Mouse (Mus musculus): ENCODE measurements at regions not wholly inside any gene's neighbourhood (a gene's known extent, or its start where the extent isn't known, plus 50 kb on each side); places are given as distances from the start of the nearest gene placed in this dataset.

DNA sequence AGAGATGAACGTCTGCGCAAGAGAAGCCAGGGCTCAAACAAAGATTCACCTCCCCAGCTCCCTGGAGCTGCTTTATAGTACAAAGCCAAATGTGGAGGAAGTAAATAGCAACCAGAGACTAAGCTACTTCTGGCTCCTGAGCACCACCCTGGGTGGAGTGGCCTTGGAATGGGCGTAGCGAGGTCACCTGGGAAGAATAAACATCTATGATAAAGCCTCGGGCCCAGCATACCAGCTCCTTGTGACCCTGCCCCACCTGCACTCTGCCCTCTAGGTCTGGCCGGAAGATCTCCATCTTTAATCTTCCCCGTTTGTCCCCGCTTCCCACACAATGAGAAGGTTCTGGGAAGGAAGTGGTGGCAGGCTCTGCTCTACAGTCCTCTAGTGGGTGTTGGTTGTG, 61.0 kb upstream of the Ptpn3 start:
- no peak for ATAC-seq (ENCODE audit: insufficient number of reproducible peaks, low FRiP score, low TSS enrichment)

DNA sequence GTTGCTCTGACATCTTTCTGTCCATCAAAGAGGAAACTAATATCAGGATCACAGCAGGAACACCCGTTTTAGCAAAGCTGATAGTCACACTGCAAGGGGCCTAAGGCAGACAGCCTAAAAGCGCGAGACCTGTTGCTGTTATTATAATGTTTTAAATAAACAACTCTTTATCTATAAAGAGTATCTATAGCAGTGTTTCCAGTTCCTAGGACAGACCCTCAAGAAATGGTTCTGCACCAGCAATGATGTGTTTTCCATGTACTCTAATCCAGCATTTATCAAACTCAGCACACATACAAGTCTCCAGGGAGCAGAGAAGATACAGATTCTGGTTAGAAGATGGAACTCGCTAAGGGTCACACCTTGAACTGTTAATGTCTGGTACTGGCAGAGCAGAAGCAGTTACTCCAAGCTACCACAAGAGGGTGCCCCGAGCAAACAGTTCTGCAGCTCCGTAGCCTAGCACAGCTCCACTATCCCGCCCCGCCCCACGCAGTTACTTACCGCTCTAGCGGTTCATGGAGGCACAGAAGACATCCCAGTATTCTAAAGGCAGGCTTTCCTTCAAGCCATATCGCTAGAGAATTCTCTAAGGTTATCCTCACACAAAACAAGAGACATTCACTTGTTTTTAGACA, 64.2 kb upstream of the Palm2 start:
- peak; percentile 96 for ATAC-seq (ENCODE audit: insufficient number of reproducible peaks, low FRiP score, low TSS enrichment)

DNA sequence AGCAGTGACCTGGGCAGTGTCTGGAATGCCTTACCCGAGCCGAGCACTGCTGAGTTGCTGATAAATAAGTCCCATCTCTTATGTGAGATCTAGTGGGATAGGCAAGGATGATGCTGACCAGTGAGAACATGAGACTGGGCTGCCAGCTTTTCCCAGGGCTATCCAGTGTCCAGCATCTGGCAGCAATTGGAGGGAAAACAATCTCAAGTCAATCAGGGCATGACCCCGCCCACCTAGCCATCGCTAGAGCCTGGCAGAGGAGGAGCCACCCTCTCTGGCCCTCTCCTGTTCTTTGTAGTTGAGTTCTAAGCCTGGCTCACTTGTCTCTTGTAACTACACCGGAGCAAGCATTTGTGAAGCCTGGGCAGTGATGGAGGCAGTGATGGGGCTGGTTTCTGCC, 56.2 kb upstream of the Palm2 start:
- ATAC-seq (ENCODE audit: insufficient number of reproducible peaks, low FRiP score, low TSS enrichment) = no peak

DNA sequence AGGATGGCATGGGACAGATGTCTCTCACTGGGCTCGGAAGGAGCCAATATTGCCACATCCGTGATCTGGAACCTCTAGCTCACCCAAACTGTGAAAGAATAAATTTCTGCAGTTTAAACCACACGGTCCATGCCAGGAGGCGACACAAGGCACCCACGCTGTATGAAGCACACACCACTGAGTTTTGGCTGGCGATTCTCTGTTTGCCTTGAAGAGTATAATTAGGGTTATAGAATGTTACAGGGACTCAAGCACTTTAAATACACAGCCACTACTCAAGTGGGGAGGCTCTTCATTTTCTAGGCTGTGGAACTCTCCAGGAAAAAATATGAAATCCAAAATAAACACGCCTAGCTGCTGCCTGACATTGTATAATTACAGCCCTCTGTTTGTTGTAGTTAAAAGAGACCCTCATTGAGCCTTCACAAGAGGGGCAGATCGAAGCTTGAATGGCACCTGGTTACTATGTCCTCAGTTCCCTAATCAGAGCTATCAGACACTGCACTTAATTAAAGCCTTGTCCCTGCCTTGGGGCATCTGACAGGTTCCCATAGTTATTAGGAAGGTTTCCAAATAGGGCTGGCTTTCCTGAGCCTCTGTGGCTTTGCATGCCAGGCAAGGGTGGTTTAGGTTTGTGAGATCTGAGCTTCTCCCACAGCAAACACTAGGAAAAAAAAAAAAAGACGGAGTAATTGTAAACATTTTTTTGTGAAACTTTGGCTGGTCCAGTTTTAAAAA, 53.8 kb upstream of the Palm2 start:
- ATAC-seq (ENCODE audit: insufficient number of reproducible peaks, low FRiP score, low TSS enrichment) = no peak

DNA sequence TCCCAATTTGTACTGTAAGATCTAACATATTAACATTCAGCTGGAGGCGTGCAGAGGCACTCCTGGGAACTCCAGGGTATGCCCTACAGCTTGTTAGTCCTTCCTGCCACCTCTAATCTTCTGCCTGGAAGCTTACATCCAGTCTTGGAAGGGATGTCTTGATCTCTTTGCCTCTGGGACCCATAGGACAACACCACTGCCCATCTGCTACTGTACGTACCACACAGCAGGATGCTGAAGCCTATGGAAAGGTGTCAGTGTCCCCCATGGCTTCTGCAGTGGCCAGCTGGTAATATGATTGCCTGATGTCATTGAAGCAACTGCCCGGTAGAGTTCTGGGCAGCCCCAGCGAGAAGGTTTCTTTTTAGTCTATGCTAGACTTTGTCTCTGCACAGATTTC, 52.7 kb upstream of the Palm2 start:
- no peak for ATAC-seq (ENCODE audit: insufficient number of reproducible peaks, low FRiP score, low TSS enrichment)

Data from cerebellum, adult (tissue).